Mouse (Mus musculus): Measurements from ENCODE around the gene Gm20388. TPM values are rescaled to one million over a fixed set of nuclear protein-coding genes. Genes with fewer than 3 reads are reported as not detected.
A peak's percentile ranks its signal among the peaks of the same experiment; 100 is the strongest.

Gm20388 gene
- polyA plus RNA-seq, 1 experiment from 2014 or later: not detected

- Histone ChIP-seq H3K4me2 (replicated peaks; ENCODE audit: low read depth) (no peak overlapping the region), H3K27ac (ENCODE audit: low read depth, low read length) (no peak overlapping the region), H3K27me3 (replicated peaks; ENCODE audit: control insufficient read depth, insufficient read depth, low read length) (no peaks in the 10 kb centered on the region), H3K36me3 (ENCODE audit: control insufficient read depth, insufficient read depth) (peaks cover 58% of the 10 kb centered on the region), H3K4me1 (replicated peaks; ENCODE audit: control insufficient read depth, insufficient read depth, low read length) (no peaks in the 10 kb centered on the region), H3K4me3 (ENCODE audit: low read depth, low read length) (no peak overlapping the region), H3K9ac (ENCODE audit: low read depth, low read length) (no peak overlapping the region), H3K9me3 (ENCODE audit: control insufficient read depth) (no peaks in the 10 kb centered on the region)
- WGBS: 94% methylated on average over 4 of the region's 4 CpGs
- ATAC-seq: no peak
- no peak for TF ChIP-seq CTCF (IDR thresholded peaks at IDR 0.05; ENCODE audit: low read depth)
These were observed 3333.7 kb downstream of the Gm20388 start for GRCm38 (mm10) chr8:123244382-123244781.

GRCm38 (mm10) chr8:123245543-123245942 lies 3334.9 kb downstream of the Gm20388 start:
- no peak overlapping the region for H3K27ac ChIP-seq (ENCODE audit: low read depth, low read length)
- no peak for TF ChIP-seq CTCF (IDR thresholded peaks at IDR 0.05; ENCODE audit: low read depth)
- H3K4me1 ChIP-seq (replicated peaks; ENCODE audit: control insufficient read depth, insufficient read depth, low read length): no peaks in the 10 kb centered on the region
- H3K9me3 ChIP-seq (ENCODE audit: control insufficient read depth): no peaks in the 10 kb centered on the region
- 87% methylated on average over 12 of the region's 12 CpGs for WGBS
- H3K9ac ChIP-seq (ENCODE audit: low read depth, low read length): no peak overlapping the region
- H3K27me3 ChIP-seq (replicated peaks; ENCODE audit: control insufficient read depth, insufficient read depth, low read length): no peaks in the 10 kb centered on the region
- H3K36me3 ChIP-seq (ENCODE audit: control insufficient read depth, insufficient read depth): peaks cover 63% of the 10 kb centered on the region
- ATAC-seq: no peak
- H3K4me2 ChIP-seq (replicated peaks; ENCODE audit: low read depth): no peak overlapping the region
- H3K4me3 ChIP-seq (ENCODE audit: low read depth, low read length): no peak overlapping the region

- Histone ChIP-seq H3K27me3 (replicated peaks; ENCODE audit: control insufficient read depth, insufficient read depth, low read length) (no peaks in the 10 kb centered on the region), H3K9ac (ENCODE audit: low read depth, low read length) (no peak overlapping the region), H3K9me3 (ENCODE audit: control insufficient read depth) (no peaks in the 10 kb centered on the region), H3K27ac (ENCODE audit: low read depth, low read length) (no peak overlapping the region), H3K36me3 (ENCODE audit: control insufficient read depth, insufficient read depth) (peaks cover 61% of the 10 kb centered on the region), H3K4me1 (replicated peaks; ENCODE audit: control insufficient read depth, insufficient read depth, low read length) (no peaks in the 10 kb centered on the region), H3K4me2 (replicated peaks; ENCODE audit: low read depth) (no peak overlapping the region), H3K4me3 (ENCODE audit: low read depth, low read length) (no peak overlapping the region)
- no peak for TF ChIP-seq CTCF (IDR thresholded peaks at IDR 0.05; ENCODE audit: low read depth)
- WGBS: 97% methylated on average over 6 of the region's 6 CpGs
- no peak for ATAC-seq
These were observed 3337.1 kb downstream of the Gm20388 start for GRCm38 (mm10) chr8:123247748-123248147.

DNA sequence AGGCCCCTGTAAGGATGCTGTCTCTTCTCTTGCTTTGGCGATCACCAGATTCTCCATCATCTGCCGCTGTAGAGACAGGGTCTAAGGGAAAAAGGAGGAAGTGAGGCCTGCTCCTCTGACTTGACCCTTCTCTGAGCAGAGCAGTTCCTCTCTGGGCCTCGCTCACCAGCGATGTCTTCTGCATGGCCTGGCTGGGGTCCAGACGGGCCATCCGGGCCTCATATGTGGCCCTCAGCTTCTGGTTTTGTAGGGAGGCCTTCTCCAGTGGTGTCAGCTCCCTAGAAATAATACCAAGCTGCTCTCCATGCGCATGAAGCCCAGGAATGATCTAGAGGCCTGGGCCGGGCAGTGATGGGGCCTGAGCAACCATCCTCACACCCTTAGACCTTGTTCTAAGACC lies 3338.0 kb downstream of the Gm20388 start:
- peaks cover 60% of the 10 kb centered on the region for H3K36me3 ChIP-seq (ENCODE audit: control insufficient read depth, insufficient read depth)
- H3K4me2 ChIP-seq (replicated peaks; ENCODE audit: low read depth): no peak overlapping the region
- no peak overlapping the region for H3K9ac ChIP-seq (ENCODE audit: low read depth, low read length)
- WGBS: 91% methylated on average over 8 of the region's 8 CpGs
- no peak for TF ChIP-seq CTCF (IDR thresholded peaks at IDR 0.05; ENCODE audit: low read depth)
- H3K4me1 ChIP-seq (replicated peaks; ENCODE audit: control insufficient read depth, insufficient read depth, low read length): no peaks in the 10 kb centered on the region
- H3K4me3 ChIP-seq (ENCODE audit: low read depth, low read length): no peak overlapping the region
- no peaks in the 10 kb centered on the region for H3K9me3 ChIP-seq (ENCODE audit: control insufficient read depth)
- no peak overlapping the region for H3K27ac ChIP-seq (ENCODE audit: low read depth, low read length)
- H3K27me3 ChIP-seq (replicated peaks; ENCODE audit: control insufficient read depth, insufficient read depth, low read length): no peaks in the 10 kb centered on the region
- ATAC-seq: no peak

DNA sequence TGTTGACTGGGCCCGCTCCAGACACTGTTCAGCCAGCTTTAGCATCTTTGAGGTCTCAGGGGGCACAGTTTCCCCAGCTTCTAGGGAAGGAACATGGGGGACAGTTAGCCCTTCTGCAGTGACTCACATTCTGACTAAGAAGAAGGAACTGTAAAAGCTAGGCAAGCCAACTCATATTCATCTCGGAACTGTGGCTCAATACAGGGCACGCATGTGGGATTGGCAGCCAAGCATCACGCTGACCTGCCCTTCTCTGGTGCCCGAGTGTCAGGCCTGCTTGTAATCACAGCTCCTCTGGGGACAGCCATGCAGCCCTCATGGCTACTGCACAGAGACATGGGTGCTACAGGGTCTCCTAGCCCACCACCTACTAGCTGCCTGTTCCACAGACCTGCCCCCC lies 3340.3 kb downstream of the Gm20388 start:
- TF ChIP-seq CTCF (IDR thresholded peaks at IDR 0.05; ENCODE audit: low read depth): no peak
- 98% methylated on average over 5 of the region's 5 CpGs for WGBS
- ATAC-seq: no peak

GRCm38 (mm10) chr8:123252925-123253324 lies 3342.3 kb downstream of the Gm20388 start:
- Histone ChIP-seq H3K4me3 (ENCODE audit: low read depth, low read length) (peak overlapping the region; percentile 71; the same call in 1 of the 2 replicates), H3K9me3 (ENCODE audit: control insufficient read depth) (no peaks in the 10 kb centered on the region), H3K4me1 (replicated peaks; ENCODE audit: control insufficient read depth, insufficient read depth, low read length) (0 out of 2 replicates have a peak, but pooled peaks cover 2% of the 10 kb centered on the region), H3K4me2 (replicated peaks; ENCODE audit: low read depth) (peak overlapping the region; percentile 96), H3K27ac (ENCODE audit: low read depth, low read length) (no peak overlapping the region), H3K27me3 (replicated peaks; ENCODE audit: control insufficient read depth, insufficient read depth, low read length) (no peaks in the 10 kb centered on the region), H3K9ac (ENCODE audit: low read depth, low read length) (no peak overlapping the region), H3K36me3 (ENCODE audit: control insufficient read depth, insufficient read depth) (peaks cover 43% of the 10 kb centered on the region)
- WGBS: 40% methylated on average over 4 of the region's 4 CpGs
- TF ChIP-seq CTCF (IDR thresholded peaks at IDR 0.05; ENCODE audit: low read depth): no peak
- ATAC-seq: no peak

More for the DNA sequence above, 3340.3 kb downstream of the Gm20388 start:
- H3K27ac ChIP-seq (ENCODE audit: low read depth, low read length): no peak overlapping the region
- peaks cover 47% of the 10 kb centered on the region for H3K36me3 ChIP-seq (ENCODE audit: control insufficient read depth, insufficient read depth)
- no peak overlapping the region for H3K4me2 ChIP-seq (replicated peaks; ENCODE audit: low read depth)
- H3K9me3 ChIP-seq (ENCODE audit: control insufficient read depth): no peaks in the 10 kb centered on the region
- H3K4me1 ChIP-seq (replicated peaks; ENCODE audit: control insufficient read depth, insufficient read depth, low read length): 0 out of 2 replicates have a peak, but pooled peaks cover 2% of the 10 kb centered on the region
- H3K27me3 ChIP-seq (replicated peaks; ENCODE audit: control insufficient read depth, insufficient read depth, low read length): no peaks in the 10 kb centered on the region
- no peak overlapping the region for H3K9ac ChIP-seq (ENCODE audit: low read depth, low read length)
- no peak overlapping the region for H3K4me3 ChIP-seq (ENCODE audit: low read depth, low read length)
